Mouse (Mus musculus): Measurements from ENCODE around the gene Trpm7. TPM values are rescaled to one million over a fixed set of nuclear protein-coding genes. Genes with fewer than 3 reads are reported as not detected.

Trpm7 gene
- polyA plus RNA-seq, 1 experiment: 0.11 TPM

DNA sequence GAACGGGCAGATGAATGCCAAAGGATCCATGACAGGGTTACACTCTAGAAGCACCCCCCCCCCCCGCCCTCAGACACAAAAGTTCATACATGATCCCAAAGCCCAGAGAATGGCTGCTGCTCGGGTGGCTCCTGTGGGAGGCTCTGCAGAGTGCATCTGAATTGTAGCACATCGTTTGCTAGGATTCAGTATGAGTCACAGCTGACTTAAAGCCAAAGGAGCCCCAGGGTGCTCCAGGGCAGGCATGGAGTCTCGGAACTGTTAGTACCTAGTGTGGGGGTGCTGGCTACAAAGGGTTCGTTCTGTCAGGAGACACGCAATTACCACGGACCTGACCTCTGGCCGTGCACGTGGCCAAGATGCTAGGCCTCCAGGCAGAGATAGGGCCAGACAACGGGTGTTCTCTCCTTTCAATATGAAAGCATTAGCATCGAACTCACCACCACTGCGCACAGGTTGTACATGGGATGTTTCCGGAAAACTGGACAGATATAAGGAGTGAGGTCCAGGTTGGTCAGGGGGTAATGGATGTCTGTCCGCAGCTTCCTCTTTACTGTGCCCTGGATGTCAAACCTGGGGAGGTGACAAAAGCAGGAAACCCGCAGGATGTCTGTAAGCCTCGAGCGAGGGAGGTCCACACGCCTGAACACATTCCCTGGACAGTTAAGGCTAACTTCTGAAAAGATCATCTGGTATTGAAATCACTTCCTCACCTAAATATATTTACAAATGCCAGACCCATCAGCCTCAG is 106.4 kb downstream of the Trpm7 start:
- Histone ChIP-seq H3K27me3 (ENCODE audit: control insufficient read depth) (no peaks in the 10 kb centered on the region), H3K9me3 (ENCODE audit: control insufficient read depth, low read length) (0 out of 2 replicates have a peak, but pooled peaks cover 2% of the 10 kb centered on the region), H3K4me1 (ENCODE audit: control insufficient read depth) (peaks cover 4% of the 10 kb centered on the region; the same call in 1 of the 2 replicates), H3K36me3 (ENCODE audit: control insufficient read depth) (peaks cover under 1% of the 10 kb centered on the region; the same call in 1 of the 2 replicates), H3K4me3 (replicated peaks) (no peak overlapping the region)
- TF ChIP-seq GATA1 (IDR thresholded peaks at IDR 0.05; ENCODE audit: low read length) (no peak), TAL1 (IDR thresholded peaks at IDR 0.05; ENCODE audit: low read length) (no peak)

DNA sequence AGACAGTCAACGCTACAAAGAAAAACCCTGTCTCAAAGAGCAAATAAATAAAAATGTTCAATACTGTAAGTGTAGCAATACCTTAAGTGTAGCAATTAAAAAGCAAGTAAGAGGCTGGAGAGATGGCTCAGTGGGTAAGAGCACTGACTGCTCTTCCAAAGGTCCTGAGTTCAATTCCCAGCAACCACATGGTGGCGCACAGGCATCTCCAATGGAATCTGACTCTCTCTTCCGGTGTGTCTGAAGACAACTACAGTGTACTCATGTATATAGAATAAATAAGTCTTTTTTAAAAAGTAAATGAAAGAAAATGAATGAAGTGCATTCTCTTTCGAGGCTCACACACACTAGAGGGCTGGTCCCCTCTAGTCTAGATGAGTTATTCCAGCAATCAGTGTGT is 107.8 kb downstream of the Trpm7 start:
- H3K36me3 ChIP-seq (ENCODE audit: control insufficient read depth): peaks cover 3% of the 10 kb centered on the region; the same call in 1 of the 2 replicates
- no peak overlapping the region for H3K4me3 ChIP-seq (replicated peaks)
- no peaks in the 10 kb centered on the region for H3K27me3 ChIP-seq (ENCODE audit: control insufficient read depth)
- H3K4me1 ChIP-seq (ENCODE audit: control insufficient read depth): peaks cover 4% of the 10 kb centered on the region; the same call in 1 of the 2 replicates
- TF ChIP-seq GATA1 (IDR thresholded peaks at IDR 0.05; ENCODE audit: low read length) (no peak), TAL1 (IDR thresholded peaks at IDR 0.05; ENCODE audit: low read length) (no peak)
- H3K9me3 ChIP-seq (ENCODE audit: control insufficient read depth, low read length): 0 out of 2 replicates have a peak, but pooled peaks cover 2% of the 10 kb centered on the region

DNA sequence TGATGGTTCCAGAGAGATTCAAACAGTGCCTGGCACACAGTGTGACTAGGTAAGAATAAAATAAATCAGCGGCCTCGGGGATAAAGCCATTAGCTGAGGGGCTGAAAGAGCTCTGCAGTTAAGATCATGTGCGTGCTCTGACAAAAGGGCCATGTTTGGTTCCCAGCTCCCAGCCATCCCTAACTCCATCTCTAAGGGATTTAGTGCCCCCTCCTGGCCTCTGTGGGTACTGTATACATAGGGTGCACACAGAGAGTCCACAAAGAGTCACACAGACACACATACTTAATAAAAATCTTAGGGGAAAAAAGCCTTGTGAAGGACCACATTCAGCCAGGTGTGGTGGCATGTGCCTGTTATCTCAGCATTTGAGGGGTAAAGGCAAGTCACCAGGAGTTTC is 108.4 kb downstream of the Trpm7 start:
- H3K36me3 ChIP-seq (ENCODE audit: control insufficient read depth): peaks cover 6% of the 10 kb centered on the region
- no peak overlapping the region for H3K4me3 ChIP-seq (replicated peaks)
- H3K27me3 ChIP-seq (ENCODE audit: control insufficient read depth): no peaks in the 10 kb centered on the region
- peaks cover 4% of the 10 kb centered on the region; the same call in 1 of the 2 replicates for H3K4me1 ChIP-seq (ENCODE audit: control insufficient read depth)
- TF ChIP-seq TAL1 (IDR thresholded peaks at IDR 0.05; ENCODE audit: low read length) (no peak), GATA1 (IDR thresholded peaks at IDR 0.05; ENCODE audit: low read length) (no peak)
- H3K9me3 ChIP-seq (ENCODE audit: control insufficient read depth, low read length): 0 out of 2 replicates have a peak, but pooled peaks cover 2% of the 10 kb centered on the region

DNA sequence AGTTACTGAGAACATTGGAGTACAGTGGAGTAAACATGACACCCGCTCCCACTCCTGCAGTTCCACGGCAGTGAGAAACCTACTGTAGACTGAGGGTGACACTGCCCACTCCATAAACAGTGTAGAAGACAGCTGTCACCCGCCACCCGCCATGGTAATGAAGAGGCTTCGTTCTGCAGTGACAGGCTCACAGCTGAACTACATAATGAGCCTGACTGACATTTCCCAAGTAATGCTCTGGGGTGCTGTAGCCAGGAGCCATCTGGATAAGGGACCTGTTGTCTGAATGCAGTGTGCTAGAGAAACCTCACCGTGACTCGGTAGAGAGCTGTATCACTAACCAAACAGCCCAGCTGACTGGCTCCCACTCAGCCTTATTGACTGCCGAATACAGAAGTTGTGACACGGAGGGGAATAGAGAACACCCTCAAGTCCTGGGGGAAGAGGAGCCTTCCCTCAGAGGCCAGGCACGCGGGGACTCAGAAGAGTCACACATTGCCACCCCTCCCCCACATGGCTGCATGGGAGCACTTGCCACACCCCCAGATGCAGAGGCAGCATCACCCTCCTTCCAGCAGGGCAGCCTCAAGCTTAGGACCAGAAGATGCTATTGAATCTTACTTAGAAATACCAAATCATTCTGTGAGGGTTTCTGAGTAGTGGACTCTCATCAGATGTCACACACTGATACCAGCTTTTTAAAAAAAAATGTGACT is 110.0 kb downstream of the Trpm7 start:
- Histone ChIP-seq H3K27me3 (ENCODE audit: control insufficient read depth) (no peaks in the 10 kb centered on the region), H3K4me1 (ENCODE audit: control insufficient read depth) (peaks cover 4% of the 10 kb centered on the region; the same call in 1 of the 2 replicates), H3K4me3 (replicated peaks) (no peak overlapping the region), H3K36me3 (ENCODE audit: control insufficient read depth) (peaks cover 17% of the 10 kb centered on the region), H3K9me3 (ENCODE audit: control insufficient read depth, low read length) (0 out of 2 replicates have a peak, but pooled peaks cover 2% of the 10 kb centered on the region)
- TF ChIP-seq TAL1 (IDR thresholded peaks at IDR 0.05; ENCODE audit: low read length) (no peak), GATA1 (IDR thresholded peaks at IDR 0.05; ENCODE audit: low read length) (no peak)

DNA sequence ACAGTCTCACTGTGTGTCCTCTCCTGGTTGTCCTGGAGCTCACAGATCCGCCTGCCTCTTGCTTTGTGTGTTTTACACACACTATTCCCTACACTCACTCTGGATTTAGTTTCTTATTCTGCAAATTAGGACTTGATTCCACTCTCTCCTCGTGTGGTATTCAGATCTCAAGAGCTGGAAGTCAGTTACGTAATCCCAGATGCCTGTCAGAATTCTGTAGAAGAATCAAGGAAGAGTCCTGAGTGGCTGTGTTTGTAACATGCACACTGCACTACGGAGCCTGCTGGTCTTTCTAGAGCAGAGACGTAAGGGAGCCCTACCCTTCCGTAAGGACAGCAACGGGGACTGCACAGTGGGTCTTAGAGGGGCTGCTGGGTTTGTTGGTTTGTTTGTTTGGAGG is 116.7 kb downstream of the Trpm7 start:
- TF ChIP-seq GATA1 (IDR thresholded peaks at IDR 0.05; ENCODE audit: low read length): no peak
- TF ChIP-seq TAL1 (IDR thresholded peaks at IDR 0.05; ENCODE audit: low read length): no peak
- H3K36me3 ChIP-seq (ENCODE audit: control insufficient read depth): peaks cover 78% of the 10 kb centered on the region

DNA sequence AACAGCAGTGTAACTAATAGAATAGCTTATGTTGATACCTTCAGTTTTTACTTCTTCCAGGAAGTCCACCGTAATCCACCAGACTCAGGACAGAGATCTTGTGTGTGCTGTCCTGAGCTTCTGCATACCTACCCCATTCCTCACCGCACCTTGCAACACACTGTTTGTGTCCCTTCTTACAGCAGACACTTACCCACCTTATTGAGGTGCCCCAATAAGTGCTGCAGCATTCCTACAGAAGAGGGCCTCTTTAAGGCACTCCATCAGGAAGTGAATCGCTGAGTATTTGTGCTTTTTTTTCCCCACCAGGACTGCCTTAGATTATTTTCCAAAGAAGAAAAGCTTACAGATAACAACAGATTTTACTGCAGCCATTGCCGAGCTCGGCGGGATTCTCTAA is 120.4 kb downstream of the Trpm7 start:
- Histone ChIP-seq H3K4me3 (replicated peaks) (no peak overlapping the region), H3K9me3 (ENCODE audit: control insufficient read depth, low read length) (no peaks in the 10 kb centered on the region), H3K4me1 (ENCODE audit: control insufficient read depth) (no peaks in the 10 kb centered on the region), H3K27me3 (ENCODE audit: control insufficient read depth) (no peaks in the 10 kb centered on the region), H3K36me3 (ENCODE audit: control insufficient read depth) (peaks cover 93% of the 10 kb centered on the region)
- TF ChIP-seq TAL1 (IDR thresholded peaks at IDR 0.05; ENCODE audit: low read length) (no peak), GATA1 (IDR thresholded peaks at IDR 0.05; ENCODE audit: low read length) (no peak)

More for the DNA sequence above, 116.7 kb downstream of the Trpm7 start:
- Histone ChIP-seq H3K9me3 (ENCODE audit: control insufficient read depth, low read length) (no peaks in the 10 kb centered on the region), H3K4me1 (ENCODE audit: control insufficient read depth) (no peaks in the 10 kb centered on the region), H3K4me3 (replicated peaks) (no peak overlapping the region), H3K27me3 (ENCODE audit: control insufficient read depth) (no peaks in the 10 kb centered on the region)

DNA sequence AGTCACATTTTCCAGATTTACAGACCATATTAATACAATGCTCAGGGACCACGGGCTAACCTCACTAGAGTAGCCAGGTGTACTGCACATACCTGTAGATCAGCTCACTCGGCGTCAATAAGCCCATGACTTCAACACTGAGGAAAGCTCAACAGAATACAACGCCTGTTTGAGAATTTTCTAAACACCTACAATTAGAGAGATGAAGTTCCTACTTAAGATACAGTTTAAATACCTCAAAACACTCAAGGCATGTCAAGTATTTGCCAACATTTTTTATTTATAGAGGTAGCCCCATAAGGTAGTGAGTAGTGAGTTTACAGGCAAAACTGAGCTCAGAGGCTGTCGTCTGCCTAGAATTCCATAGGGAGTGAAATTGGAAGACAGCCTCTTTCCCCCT is 132.6 kb downstream of the Trpm7 start:
- Histone ChIP-seq H3K4me1 (ENCODE audit: control insufficient read depth) (no peaks in the 10 kb centered on the region), H3K27me3 (ENCODE audit: control insufficient read depth) (no peaks in the 10 kb centered on the region), H3K36me3 (ENCODE audit: control insufficient read depth) (peaks cover 61% of the 10 kb centered on the region), H3K9me3 (ENCODE audit: control insufficient read depth, low read length) (no peaks in the 10 kb centered on the region), H3K4me3 (replicated peaks) (no peak overlapping the region)
- TF ChIP-seq TAL1 (IDR thresholded peaks at IDR 0.05; ENCODE audit: low read length) (no peak), GATA1 (IDR thresholded peaks at IDR 0.05; ENCODE audit: low read length) (no peak)

Other genes starting within 250 kb of the Trpm7 start
- 0.64 and 0.83 TPM in 2 replicates for gene Gabpb1, start 199.9 kb downstream of the Trpm7 start, polyA plus RNA-seq (2012)
- 0.73 and 0.85 TPM in 2 replicates for gene Usp8, start 168.9 kb downstream of the Trpm7 start, polyA plus RNA-seq (2012)
- gene Usp50, start 92.8 kb downstream of the Trpm7 start, polyA plus RNA-seq (2012): 0.02 TPM in 1 of 2 replicates, not detected in the other
- 0.07 and 0.08 TPM in 2 replicates for gene Sppl2a, start 57.0 kb upstream of the Trpm7 start, polyA plus RNA-seq (2012)
- 0.08 TPM in 1 of 2 replicates, not detected in the other for gene Ap4e1, start 132.5 kb upstream of the Trpm7 start, polyA plus RNA-seq (2012)
- gene Blvra, start 194.4 kb upstream of the Trpm7 start, polyA plus RNA-seq (2012): 1.3 and 1.7 TPM in 2 replicates

Measured in erythroblast, embryonic 14.5 days (primary cell).